Mouse (Mus musculus) kidney, embryonic 15.5 days (tissue): ENCODE measurements around the gene Sgsm1. TPM values are rescaled to one million over a fixed set of nuclear protein-coding genes. Genes with fewer than 3 reads are reported as not detected.

Experiments used
- ATAC-seq: fragments of 200-750 bp; cut with Nextera tagmentation; replicated peaks from 2 replicates; pipeline ENCODE4 v1.8.0; 2017; ENCODE audit warnings: moderate TSS enrichment; ENCODE audit not compliant: low FRiP score
- H3K27ac ChIP-seq: fragments of 300-500 bp; sonication (generic); 2 replicates; pipeline ENCODE4 v1.5.1; 2015; ENCODE audit warnings: mild to moderate bottlenecking, inconsistent platforms
- H3K27me3 ChIP-seq: fragments of 300-500 bp; sonication (generic); 2 replicates; pipeline ENCODE4 v1.6.1; 2015; ENCODE audit warnings: inconsistent platforms
- H3K36me3 ChIP-seq: fragments of 300-500 bp; sonication (generic); 2 replicates; pipeline ENCODE4 v1.6.1; 2015; ENCODE audit warnings: inconsistent platforms
- H3K4me1 ChIP-seq: fragments of 300-500 bp; sonication (generic); 2 replicates; pipeline ENCODE4 v1.6.1; 2015; ENCODE audit warnings: inconsistent platforms
- H3K4me2 ChIP-seq: fragments of 300-500 bp; sonication (generic); 2 replicates; pipeline ENCODE4 v1.6.1; 2015; ENCODE audit warnings: moderate library complexity, mild to moderate bottlenecking, inconsistent platforms
- H3K4me3 ChIP-seq: fragments of 300-500 bp; sonication (generic); replicated peaks from 2 replicates; pipeline ENCODE4 v1.5.1; 2015; ENCODE audit warnings: mild to moderate bottlenecking, inconsistent platforms
- H3K9ac ChIP-seq: fragments of 300-500 bp; sonication (generic); 2 replicates; pipeline ENCODE4 v1.6.1; 2015; ENCODE audit warnings: mild to moderate bottlenecking, inconsistent platforms
- H3K9me3 ChIP-seq: fragments of 300-500 bp; sonication (generic); replicated peaks from 2 replicates; pipeline ENCODE4 v1.6.1; 2016; ENCODE audit warnings: inconsistent platforms
- WGBS: fragments of 180-500 bp; shearing (Covaris S2); methylation state at CpG from one replicate; pipeline ENCODE4 v1.1.7; 2015; ENCODE audit warnings: mixed read lengths; 5-methylcytosine and 5-hydroxymethylcytosine counted together
- polyA plus RNA-seq: library from polyadenylated mRNA; unstranded; fragments of >200 nt; fragmentation: Nextera tagmentation; extraction: Ambion mirVana; gene quantifications from 2 replicates; pipeline ENCODE4 v1.2.1, GENCODE M21; 2015

Sgsm1 gene
- polyA plus RNA-seq, 1 experiment from 2014 or later: 6.3 TPM

- H3K27me3 ChIP-seq: no peaks in the 10 kb centered on the region
- ATAC-seq: no peak
- no peak overlapping the region for H3K4me2 ChIP-seq
- no peak overlapping the region for H3K27ac ChIP-seq
- peaks cover 3% of the 10 kb centered on the region; the same call in 1 of the 2 replicates for H3K4me1 ChIP-seq
- no peak overlapping the region for H3K4me3 ChIP-seq
- no peak overlapping the region for H3K9ac ChIP-seq
- no peaks in the 10 kb centered on the region for H3K9me3 ChIP-seq
- H3K36me3 ChIP-seq: no peaks in the 10 kb centered on the region
- WGBS: 76% methylated on average over 10 of the region's 10 CpGs
These were observed 34.7 kb downstream of the Sgsm1 start for GRCm38 (mm10) chr5:113275839-113276238.

DNA sequence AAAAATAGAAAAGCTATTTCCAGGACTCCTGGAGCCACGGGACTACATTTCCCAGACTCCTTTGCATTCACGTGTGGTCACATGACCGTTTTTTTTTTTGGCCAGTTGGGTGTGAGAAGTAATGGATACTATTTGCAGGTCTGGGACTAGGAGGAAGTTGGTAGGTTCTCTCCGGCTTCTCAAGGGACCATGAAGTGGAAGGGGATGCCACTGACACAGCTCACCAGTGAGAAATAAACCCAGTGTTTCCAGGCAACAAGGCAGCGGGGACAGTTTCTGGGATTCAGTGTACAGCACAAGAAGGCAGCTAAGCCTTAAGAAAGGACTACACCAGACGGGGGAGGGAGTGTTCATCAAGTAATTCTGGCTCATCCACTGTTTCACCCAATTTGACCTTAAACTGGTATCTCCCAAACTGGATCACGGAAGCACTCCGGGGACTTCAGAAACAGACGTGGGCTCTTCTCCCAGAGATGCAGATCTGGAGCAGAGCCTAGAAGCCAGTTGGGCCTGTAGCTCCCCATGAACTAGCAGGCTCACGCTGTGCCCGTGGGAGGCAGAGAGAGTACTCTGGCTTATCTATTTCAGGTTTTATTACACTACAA, 39.3 kb downstream of the Sgsm1 start:
- WGBS: 74% methylated on average over 11 of the region's 11 CpGs
- no peak overlapping the region for H3K4me2 ChIP-seq
- ATAC-seq: no peak
- H3K4me1 ChIP-seq: peaks cover 9% of the 10 kb centered on the region; the same call in 1 of the 2 replicates
- H3K9ac ChIP-seq: no peak overlapping the region
- H3K27me3 ChIP-seq: no peaks in the 10 kb centered on the region
- H3K36me3 ChIP-seq: no peaks in the 10 kb centered on the region
- H3K27ac ChIP-seq: no peak overlapping the region
- H3K4me3 ChIP-seq: no peak overlapping the region
- no peaks in the 10 kb centered on the region for H3K9me3 ChIP-seq

DNA sequence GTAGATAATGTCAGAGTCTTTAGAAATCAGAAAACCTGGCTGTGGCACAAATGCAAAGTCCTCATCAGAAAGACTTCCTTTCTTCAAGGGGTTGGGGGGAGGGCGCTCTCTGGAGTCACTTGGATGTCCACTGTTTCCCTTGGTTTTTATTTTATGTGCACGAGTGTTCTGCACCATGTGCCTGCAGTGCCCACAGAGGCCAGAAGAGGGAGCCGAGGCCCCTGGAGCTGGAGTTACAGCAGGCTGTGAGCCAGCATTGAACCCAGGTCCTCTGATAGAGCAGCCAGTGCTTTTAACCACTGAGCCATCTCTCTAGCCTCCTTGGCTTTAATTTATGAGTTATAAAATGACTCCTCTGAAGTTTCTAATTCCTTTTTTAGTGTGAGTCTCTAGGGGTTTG, 40.5 kb downstream of the Sgsm1 start:
- WGBS: 82% methylated on average over 3 of the region's 3 CpGs
- no peak for ATAC-seq
- Histone ChIP-seq H3K36me3 (no peaks in the 10 kb centered on the region), H3K27ac (no peak overlapping the region), H3K9ac (no peak overlapping the region), H3K4me3 (no peak overlapping the region), H3K4me2 (no peak overlapping the region), H3K4me1 (peaks cover 11% of the 10 kb centered on the region; the same call in 1 of the 2 replicates), H3K9me3 (no peaks in the 10 kb centered on the region), H3K27me3 (no peaks in the 10 kb centered on the region)

GRCm38 (mm10) chr5:113268246-113268645, 42.3 kb downstream of the Sgsm1 start:
- no peak overlapping the region for H3K27ac ChIP-seq
- H3K27me3 ChIP-seq: no peaks in the 10 kb centered on the region
- no peaks in the 10 kb centered on the region for H3K36me3 ChIP-seq
- ATAC-seq: peak; percentile 52
- no peaks in the 10 kb centered on the region for H3K9me3 ChIP-seq
- H3K4me1 ChIP-seq: peaks cover 11% of the 10 kb centered on the region; the same call in 1 of the 2 replicates
- H3K4me2 ChIP-seq: no peak overlapping the region
- no peak overlapping the region for H3K4me3 ChIP-seq
- H3K9ac ChIP-seq: no peak overlapping the region

DNA sequence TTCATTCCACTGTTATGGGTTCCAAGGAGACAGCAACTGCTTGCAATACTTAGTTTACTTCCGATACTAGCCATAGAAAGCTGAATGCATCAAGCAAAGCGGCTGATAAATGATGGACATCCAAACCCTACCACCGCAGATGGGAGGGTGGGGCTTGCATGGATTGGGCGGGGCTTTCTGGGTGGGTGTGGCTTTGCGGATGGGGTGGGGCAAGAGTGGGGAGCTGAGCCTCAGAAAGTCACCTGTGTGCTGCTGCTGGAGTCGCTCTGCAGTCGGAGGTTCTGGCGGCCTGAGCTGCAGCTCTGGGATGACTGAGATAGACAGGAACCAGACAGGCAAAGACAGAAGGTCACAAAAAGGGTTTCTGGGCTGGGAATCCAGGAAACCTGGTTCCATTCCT, 44.9 kb downstream of the Sgsm1 start:
- 87% methylated on average over 8 of the region's 8 CpGs for WGBS

DNA sequence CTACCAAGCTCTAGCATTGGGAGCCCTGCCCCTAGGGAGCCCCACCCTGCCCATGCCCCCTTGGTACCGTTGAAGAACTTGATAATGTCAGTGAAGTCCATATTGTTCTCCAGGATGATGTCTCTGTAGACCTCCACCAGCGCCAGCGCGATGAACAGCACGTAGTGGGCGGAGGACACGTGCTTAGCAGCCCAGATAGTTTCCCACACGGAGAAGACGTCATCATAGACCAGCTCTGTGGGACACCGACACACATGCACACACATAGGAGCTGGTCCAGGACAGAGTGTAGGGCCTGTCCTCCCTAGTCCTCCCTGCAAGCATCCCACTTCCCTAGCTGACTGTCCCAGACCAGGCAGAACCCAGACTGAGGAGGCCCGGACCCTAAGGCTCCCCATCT, 59.8 kb downstream of the Sgsm1 start:
- Histone ChIP-seq H3K9me3 (no peaks in the 10 kb centered on the region), H3K4me3 (no peak overlapping the region), H3K9ac (no peak overlapping the region), H3K27ac (no peak overlapping the region), H3K27me3 (no peaks in the 10 kb centered on the region), H3K36me3 (no peaks in the 10 kb centered on the region), H3K4me2 (no peak overlapping the region), H3K4me1 (no peaks in the 10 kb centered on the region)
- no peak for ATAC-seq
- WGBS: 91% methylated on average over 11 of the region's 11 CpGs

More for the DNA sequence above, 44.9 kb downstream of the Sgsm1 start:
- Histone ChIP-seq H3K4me1 (peaks cover 16% of the 10 kb centered on the region), H3K4me2 (no peak overlapping the region), H3K9ac (no peak overlapping the region), H3K27me3 (no peaks in the 10 kb centered on the region), H3K36me3 (no peaks in the 10 kb centered on the region), H3K27ac (no peak overlapping the region), H3K9me3 (no peaks in the 10 kb centered on the region), H3K4me3 (no peak overlapping the region)
- ATAC-seq: no peak

- Histone ChIP-seq H3K27ac (no peak overlapping the region), H3K36me3 (no peaks in the 10 kb centered on the region), H3K9me3 (no peaks in the 10 kb centered on the region), H3K27me3 (no peaks in the 10 kb centered on the region), H3K4me1 (no peaks in the 10 kb centered on the region), H3K4me2 (no peak overlapping the region), H3K9ac (no peak overlapping the region), H3K4me3 (no peak overlapping the region)
- 83% methylated on average over 8 of the region's 8 CpGs for WGBS
- ATAC-seq: no peak
These were observed 61.2 kb downstream of the Sgsm1 start for GRCm38 (mm10) chr5:113249263-113249930.

GRCm38 (mm10) chr5:113230196-113230595, 80.4 kb downstream of the Sgsm1 start:
- no peak overlapping the region for H3K9ac ChIP-seq
- peaks cover 22% of the 10 kb centered on the region for H3K4me1 ChIP-seq
- no peak overlapping the region for H3K4me3 ChIP-seq
- no peaks in the 10 kb centered on the region for H3K27me3 ChIP-seq
- H3K9me3 ChIP-seq: no peaks in the 10 kb centered on the region
- H3K36me3 ChIP-seq: no peaks in the 10 kb centered on the region
- H3K27ac ChIP-seq: 0 out of 2 replicates have a peak overlapping the region, but pooled peaks have one; percentile 8
- WGBS: 64% methylated on average over 5 of the region's 5 CpGs
- H3K4me2 ChIP-seq: no peak overlapping the region
- ATAC-seq: no peak

- under 1% methylated on average over 13 of the region's 13 CpGs for WGBS
- Histone ChIP-seq H3K4me1 (peaks cover 33% of the 10 kb centered on the region), H3K36me3 (no peaks in the 10 kb centered on the region), H3K9ac (peak within 1 kb of the TSS; percentile 23; the same call in 1 of the 2 replicates), H3K4me3 (peak within 1 kb of the TSS; percentile 24), H3K27ac (peak within 1 kb of the TSS; percentile 86), H3K9me3 (no peaks in the 10 kb centered on the region), H3K4me2 (peak within 1 kb of the TSS; percentile 53), H3K27me3 (no peaks in the 10 kb centered on the region)
- peak; percentile 87 for ATAC-seq
These were observed 83.9 kb downstream of the Sgsm1 start, which contains the start of gene Tmem211 for GRCm38 (mm10) chr5:113226632-113227102. Tmem211 (plus strand) TSS chr5:113226909.

DNA sequence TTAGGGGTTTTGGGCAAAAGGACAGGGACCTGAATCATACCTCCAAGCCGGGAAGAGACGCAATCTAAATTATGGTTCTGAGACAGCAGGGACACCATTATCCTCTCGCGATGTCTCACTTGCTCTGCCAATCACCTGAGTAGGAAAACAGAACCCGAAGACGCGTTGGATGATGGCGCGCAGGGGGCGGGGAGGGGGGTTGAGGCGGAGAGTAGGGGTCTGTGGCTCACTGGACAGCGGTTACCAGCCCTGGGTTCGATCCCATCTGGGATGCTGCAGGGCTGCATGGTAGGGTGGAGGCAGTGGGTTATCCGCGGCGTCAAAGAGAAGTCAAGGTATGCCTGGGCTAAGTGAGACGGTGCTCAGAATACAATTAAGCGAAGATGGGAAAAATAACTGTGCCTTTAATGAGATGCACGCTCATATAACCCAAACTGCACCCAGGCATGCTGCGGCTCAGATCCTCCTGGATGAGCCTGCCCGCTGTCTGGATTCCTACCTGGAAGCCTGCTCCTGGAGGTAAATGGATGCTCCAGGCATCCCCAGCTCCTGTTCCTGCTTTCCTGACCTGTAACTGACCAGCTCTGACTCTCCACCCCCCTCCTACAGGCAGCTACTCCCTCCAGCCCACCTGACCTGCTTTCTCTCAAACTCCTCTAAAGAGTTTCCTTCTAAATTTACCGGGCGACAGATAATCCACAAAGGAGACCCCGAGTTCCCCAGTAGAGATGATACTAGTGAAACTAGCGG, 84.7 kb downstream of the Sgsm1 start:
- H3K4me2 ChIP-seq: peak overlapping the region; percentile 53
- no peaks in the 10 kb centered on the region for H3K9me3 ChIP-seq
- 0 out of 2 replicates have a peak overlapping the region, but pooled peaks have one; percentile 23 for H3K9ac ChIP-seq
- WGBS: 12% methylated on average over 25 of the region's 25 CpGs
- no peaks in the 10 kb centered on the region for H3K36me3 ChIP-seq
- peak overlapping the region; percentile 86 for H3K27ac ChIP-seq
- no peaks in the 10 kb centered on the region for H3K27me3 ChIP-seq
- no peak for ATAC-seq
- peaks cover 33% of the 10 kb centered on the region for H3K4me1 ChIP-seq
- H3K4me3 ChIP-seq: peak overlapping the region; percentile 24

DNA sequence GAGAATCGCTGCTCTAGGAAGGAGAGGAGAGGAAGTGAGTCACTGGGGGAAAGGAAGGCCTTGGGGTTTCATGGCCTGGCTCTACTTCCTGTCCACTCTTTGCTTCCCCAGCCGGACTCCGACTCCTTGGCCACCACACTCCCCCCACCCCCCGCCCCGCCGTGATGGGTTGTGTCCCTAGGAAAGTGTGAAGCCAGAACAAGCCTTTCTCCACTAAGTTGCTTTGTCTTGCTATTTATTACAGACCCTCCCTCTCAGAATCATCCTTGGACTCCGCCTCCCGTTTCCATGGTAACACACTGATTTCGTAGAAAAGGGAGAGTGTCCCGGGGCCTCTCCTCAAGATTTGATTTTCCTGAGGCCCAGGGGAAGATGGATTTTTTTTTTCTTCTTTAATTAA, 85.3 kb downstream of the Sgsm1 start:
- no peaks in the 10 kb centered on the region for H3K36me3 ChIP-seq
- H3K27me3 ChIP-seq: no peaks in the 10 kb centered on the region
- ATAC-seq: no peak
- peak overlapping the region; percentile 53 for H3K4me2 ChIP-seq
- no peak overlapping the region for H3K4me3 ChIP-seq
- peaks cover 38% of the 10 kb centered on the region for H3K4me1 ChIP-seq
- H3K9me3 ChIP-seq: no peaks in the 10 kb centered on the region
- no peak overlapping the region for H3K9ac ChIP-seq
- WGBS: 11% methylated on average over 10 of the region's 10 CpGs
- peak overlapping the region; percentile 86 for H3K27ac ChIP-seq

DNA sequence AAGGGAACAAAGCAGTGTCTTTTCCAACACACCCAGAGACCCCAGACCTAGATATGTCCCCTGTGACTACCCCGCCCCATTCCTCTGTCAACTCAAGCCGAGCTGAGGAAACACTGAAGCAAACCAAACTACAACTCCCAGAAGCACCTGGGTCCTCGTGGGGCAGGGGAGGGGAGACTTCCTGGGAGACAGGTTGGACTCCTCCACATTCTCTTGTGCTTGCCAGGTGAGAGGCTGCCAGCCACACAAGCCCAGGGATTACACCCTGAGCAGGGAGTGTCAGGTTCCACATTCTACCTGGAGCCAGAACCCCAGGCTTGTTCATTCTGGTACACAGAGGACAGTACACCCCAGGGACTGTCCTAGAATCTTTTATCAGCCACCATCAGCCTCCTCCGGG, 86.7 kb downstream of the Sgsm1 start:
- Histone ChIP-seq H3K4me1 (peaks cover 50% of the 10 kb centered on the region), H3K4me2 (no peak overlapping the region), H3K27me3 (no peaks in the 10 kb centered on the region), H3K36me3 (no peaks in the 10 kb centered on the region), H3K9me3 (no peaks in the 10 kb centered on the region), H3K27ac (peak overlapping the region; percentile 86; the same call in 1 of the 2 replicates), H3K4me3 (no peak overlapping the region), H3K9ac (no peak overlapping the region)
- no peak for ATAC-seq
- WGBS: 50% methylated on average over 4 of the region's 4 CpGs
